Mouse (Mus musculus) thymus, adult 2 months (tissue): ENCODE measurements around the gene Uncx.

Experiments used
- CTCF ChIP-seq: fragments of 200-500 bp; IDR thresholded peaks from 2 replicates; pipeline ENCODE4 v1.5.1; 2012; ENCODE audit warnings: mild to moderate bottlenecking, control low read depth, low read length, moderate library complexity, borderline replicate concordance; ENCODE audit not compliant: control insufficient read depth, poor library complexity, insufficient read depth; ENCODE audit errors: extremely low read depth
- POLR2A ChIP-seq: fragments of 200-500 bp; IDR thresholded peaks from 2 replicates; pipeline ENCODE4 v1.6.1; 2012; ENCODE audit warnings: mild to moderate bottlenecking, low read length, control low read depth, moderate library complexity; ENCODE audit not compliant: control insufficient read depth, poor library complexity, insufficient read depth; ENCODE audit errors: extremely low read depth

DNA sequence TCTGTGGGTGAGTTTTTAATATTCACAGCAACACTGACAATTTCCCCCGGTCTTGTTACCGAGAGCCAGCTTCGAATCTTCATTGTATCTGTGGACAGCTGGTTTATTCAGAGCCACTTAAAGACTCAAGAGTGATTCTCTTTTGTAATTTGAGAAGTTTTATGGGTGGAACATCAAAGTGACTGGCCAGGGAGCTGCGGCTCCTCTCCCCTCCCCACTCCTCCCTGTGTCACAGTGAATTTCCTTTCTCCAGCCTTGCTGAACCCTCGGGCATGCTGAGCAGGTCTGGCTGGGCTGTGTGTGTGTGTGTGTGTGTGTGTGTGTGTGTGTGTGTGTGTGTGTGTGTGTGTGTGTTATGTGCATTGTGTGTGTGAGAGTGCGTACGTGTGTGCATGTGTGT, 29.2 kb downstream of the Uncx start:
- TF ChIP-seq POLR2A (no peak), CTCF (no peak)
